Mouse (Mus musculus) thymus, adult 2 months (tissue): ENCODE measurements around the gene Rps26.

Source experiments
- CTCF ChIP-seq: fragments of 200-500 bp; IDR thresholded peaks from 2 replicates; pipeline ENCODE4 v1.5.1; 2012; ENCODE audit warnings: mild to moderate bottlenecking, control low read depth, low read length, moderate library complexity, borderline replicate concordance; ENCODE audit not compliant: control insufficient read depth, poor library complexity, insufficient read depth; ENCODE audit errors: extremely low read depth
- POLR2A ChIP-seq: fragments of 200-500 bp; IDR thresholded peaks from 2 replicates; pipeline ENCODE4 v1.6.1; 2012; ENCODE audit warnings: mild to moderate bottlenecking, low read length, control low read depth, moderate library complexity; ENCODE audit not compliant: control insufficient read depth, poor library complexity, insufficient read depth; ENCODE audit errors: extremely low read depth

- no peak; the same call in 1 of the 2 replicates for TF ChIP-seq CTCF
- no peak for TF ChIP-seq POLR2A
Observed at GRCm38 (mm10) chr10:128587697-128588096, 38.9 kb downstream of the Rps26 start.
